Mouse (Mus musculus) lung, postnatal 0 days (tissue): ENCODE results near the gene Sp8.

Experiments used
- CTCF ChIP-seq: IDR thresholded peaks from 2 replicates; pipeline ENCODE4 v1.5.1; 2016; ENCODE audit warnings: antibody characterized with exemption, mild to moderate bottlenecking
- EP300 ChIP-seq: IDR thresholded peaks from 2 replicates; pipeline ENCODE4 v1.6.1; 2016; ENCODE audit warnings: antibody characterized with exemption, mild to moderate bottlenecking, control low read depth

DNA sequence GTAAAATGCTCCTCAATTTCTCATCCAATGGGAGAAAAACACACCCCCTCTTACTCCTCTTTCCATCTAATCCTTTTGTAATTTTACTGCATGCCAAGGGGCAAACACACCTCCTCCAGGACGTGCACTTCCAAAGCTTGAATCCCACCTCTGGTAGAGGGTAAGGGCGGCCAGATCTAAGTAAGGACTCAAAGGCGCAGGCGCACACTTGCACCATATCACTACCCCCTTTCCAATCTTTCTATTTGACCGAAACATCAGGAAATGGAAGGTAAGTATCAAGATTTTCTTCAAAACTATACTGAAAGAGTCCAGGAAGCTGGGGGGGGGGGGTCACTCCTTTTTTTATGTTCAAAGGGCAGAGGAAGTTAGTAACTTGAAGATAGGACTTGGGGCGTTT lies at the start of gene Sp8:
- TF ChIP-seq EP300 (no peak), CTCF (no peak)
